In the genomic region with DNA sequence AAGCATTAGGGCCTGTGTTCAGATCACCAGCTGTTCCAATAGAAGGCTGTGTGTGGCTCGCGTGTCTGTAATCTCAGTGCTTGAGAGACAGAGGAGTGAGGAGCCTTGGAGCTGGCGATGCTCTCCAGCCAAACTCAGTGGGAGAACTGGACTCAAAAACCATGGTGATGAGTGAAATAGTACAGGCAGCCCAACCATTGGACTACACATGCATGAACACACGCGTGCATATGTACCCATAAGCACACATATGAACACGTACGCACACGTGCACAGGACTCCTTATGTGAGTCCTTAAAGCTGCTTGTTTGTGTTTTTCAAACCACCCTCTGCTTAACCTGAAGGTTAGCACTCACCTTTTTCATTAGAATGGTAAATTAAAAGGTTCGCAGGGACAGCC, we compare ENCODE assay signal across 23 mouse cellular contexts.
A peak's percentile ranks its signal among the peaks of the same experiment; 100 is the strongest.
DNase-seq lines count a peak whose midpoint lies in the region; ATAC-seq and TF ChIP-seq lines count a peak whose summit lies in the region.
"Had no signal": no experiment of that assay in that cellular context is flagged by ENCODE, and none has a peak within 500 bp of the region (broad histone marks: within the 10 kb centered on the region; RNA-seq: fewer than 3 reads in every experiment).

No protein-coding gene starts in this region.

- no peaks in the 10 kb centered on the region for H3K27me3 ChIP-seq in forebrain, embryonic 11.5 days (ENCODE audit: control insufficient read depth, insufficient read depth, low read length)
- H3K27me3 ChIP-seq in forebrain, embryonic 14.5 days (replicated peaks; ENCODE audit: control insufficient read depth, insufficient read depth, low read length): no peaks in the 10 kb centered on the region
- H3K27me3 ChIP-seq in hindbrain, postnatal 0 days (ENCODE audit: insufficient read depth, low read length): no peaks in the 10 kb centered on the region
- H3K27me3 ChIP-seq in hindbrain, embryonic 13.5 days: no peaks in the 10 kb centered on the region
- no peaks in the 10 kb centered on the region for H3K27me3 ChIP-seq in midbrain, embryonic 15.5 days (replicated peaks)
- H3K27me3 ChIP-seq: heart, embryonic 15.5 days; limb, embryonic 13.5 days; lung, embryonic 15.5 days; megakaryocyte, embryonic 14.5 days; neural tube, embryonic 15.5 days had no signal

- no peak overlapping the region for H3K9ac ChIP-seq in forebrain, embryonic 11.5 days (ENCODE audit: low read length)
- no peak overlapping the region for H3K9ac ChIP-seq in forebrain, embryonic 14.5 days (ENCODE audit: low read length)
- H3K9ac ChIP-seq in hindbrain, postnatal 0 days (replicated peaks; ENCODE audit: low read length): no peak overlapping the region
- H3K9ac ChIP-seq in hindbrain, embryonic 13.5 days: no peak overlapping the region
- H3K9ac ChIP-seq in midbrain, embryonic 15.5 days: peak overlapping the region; percentile 12; the same call in 1 of the 2 replicates
- H3K9ac ChIP-seq: heart, embryonic 15.5 days; limb, embryonic 13.5 days; lung, embryonic 15.5 days; neural tube, embryonic 15.5 days had no signal

- no peak overlapping the region for H3K4me3 ChIP-seq in forebrain, embryonic 11.5 days (ENCODE audit: low read depth, low read length)
- no peak overlapping the region for H3K4me3 ChIP-seq in forebrain, embryonic 14.5 days (ENCODE audit: low read depth, low read length)
- no peak overlapping the region for H3K4me3 ChIP-seq in hindbrain, postnatal 0 days (ENCODE audit: low read length)
- H3K4me3 ChIP-seq in hindbrain, embryonic 13.5 days: no peak overlapping the region
- H3K4me3 ChIP-seq in midbrain, embryonic 15.5 days: no peak overlapping the region
- H3K4me3 ChIP-seq: heart, embryonic 15.5 days; limb, embryonic 13.5 days; lung, embryonic 15.5 days; megakaryocyte, embryonic 14.5 days; neural tube, embryonic 15.5 days had no signal

- no peaks in the 10 kb centered on the region for H3K9me3 ChIP-seq in forebrain, embryonic 11.5 days (ENCODE audit: control insufficient read depth, low read length)
- H3K9me3 ChIP-seq in forebrain, embryonic 14.5 days (replicated peaks; ENCODE audit: control insufficient read depth, low read length): no peaks in the 10 kb centered on the region
- H3K9me3 ChIP-seq in hindbrain, postnatal 0 days (ENCODE audit: low read length): no peaks in the 10 kb centered on the region
- no peaks in the 10 kb centered on the region for H3K9me3 ChIP-seq in hindbrain, embryonic 13.5 days
- no peaks in the 10 kb centered on the region for H3K9me3 ChIP-seq in midbrain, embryonic 15.5 days
- H3K9me3 ChIP-seq: G1E; heart, embryonic 15.5 days; limb, embryonic 13.5 days; lung, embryonic 15.5 days; megakaryocyte, embryonic 14.5 days; neural tube, embryonic 15.5 days had no signal

- peak; percentile 37; the same call in 1 of the 2 replicates for ATAC-seq in forebrain, embryonic 11.5 days (replicated peaks; ENCODE audit: low FRiP score)
- no peak for ATAC-seq in forebrain, embryonic 14.5 days
- no peak for ATAC-seq in hindbrain, postnatal 0 days
- ATAC-seq in hindbrain, embryonic 13.5 days (ENCODE audit: low FRiP score): no peak
- ATAC-seq in midbrain, embryonic 15.5 days (replicated peaks): peak; percentile 76
- ATAC-seq: inflammation-experienced regulatory T-cells, adult 6 months had no signal

- no peak overlapping the region for H3K4me2 ChIP-seq in forebrain, embryonic 11.5 days (ENCODE audit: low read depth, low read length, severe bottlenecking)
- H3K4me2 ChIP-seq in forebrain, embryonic 14.5 days (ENCODE audit: low read length): no peak overlapping the region
- H3K4me2 ChIP-seq in hindbrain, postnatal 0 days (ENCODE audit: low read depth, low read length): no peak overlapping the region
- no peak overlapping the region for H3K4me2 ChIP-seq in hindbrain, embryonic 13.5 days
- H3K4me2 ChIP-seq in midbrain, embryonic 15.5 days: peak overlapping the region; percentile 39
- H3K4me2 ChIP-seq: heart, embryonic 15.5 days; limb, embryonic 13.5 days; liver, embryonic 11.5 days; lung, embryonic 15.5 days; neural tube, embryonic 15.5 days had no signal

- 66% methylated on average over 9 of the region's 9 CpGs for WGBS in forebrain, embryonic 11.5 days
- WGBS in forebrain, embryonic 14.5 days: 69% methylated on average over 9 of the region's 9 CpGs
- 70% methylated on average over 9 of the region's 9 CpGs for WGBS in hindbrain, postnatal 0 days
- 75% methylated on average over 9 of the region's 9 CpGs for WGBS in hindbrain, embryonic 13.5 days
- 55% methylated on average over 9 of the region's 9 CpGs for WGBS in midbrain, embryonic 15.5 days

- no peaks in the 10 kb centered on the region for H3K36me3 ChIP-seq in forebrain, embryonic 11.5 days (ENCODE audit: control insufficient read depth, insufficient read depth, low read length)
- H3K36me3 ChIP-seq in forebrain, embryonic 14.5 days (ENCODE audit: control insufficient read depth, insufficient read depth, low read length): no peaks in the 10 kb centered on the region
- H3K36me3 ChIP-seq in hindbrain, postnatal 0 days (ENCODE audit: insufficient read depth, low read length): no peaks in the 10 kb centered on the region
- no peaks in the 10 kb centered on the region for H3K36me3 ChIP-seq in hindbrain, embryonic 13.5 days
- H3K36me3 ChIP-seq in midbrain, embryonic 15.5 days (replicated peaks): no peaks in the 10 kb centered on the region
- H3K36me3 ChIP-seq: G1E; heart, embryonic 15.5 days; limb, embryonic 13.5 days; lung, embryonic 15.5 days; neural tube, embryonic 15.5 days had no signal

- peaks cover 2% of the 10 kb centered on the region; the same call in 1 of the 2 replicates for H3K4me1 ChIP-seq in forebrain, embryonic 11.5 days (replicated peaks; ENCODE audit: control insufficient read depth, insufficient read depth, low read length)
- peaks cover 4% of the 10 kb centered on the region; the same call in 1 of the 2 replicates for H3K4me1 ChIP-seq in forebrain, embryonic 14.5 days (ENCODE audit: control insufficient read depth, insufficient read depth, low read length)
- no peaks in the 10 kb centered on the region for H3K4me1 ChIP-seq in hindbrain, postnatal 0 days (ENCODE audit: insufficient read depth, low read length)
- no peaks in the 10 kb centered on the region for H3K4me1 ChIP-seq in hindbrain, embryonic 13.5 days (replicated peaks)
- H3K4me1 ChIP-seq in midbrain, embryonic 15.5 days: peaks cover 9% of the 10 kb centered on the region
- H3K4me1 ChIP-seq: heart, embryonic 15.5 days; limb, embryonic 13.5 days; lung, embryonic 15.5 days; megakaryocyte, embryonic 14.5 days; neural tube, embryonic 15.5 days had no signal

- TF ChIP-seq CTCF in hindbrain, postnatal 0 days (IDR thresholded peaks at IDR 0.05; ENCODE audit: low read depth): no peak

- no peak for DNase-seq in forebrain, embryonic 11.5 days (ENCODE audit: low spot score)
- no peak for DNase-seq in forebrain, embryonic 14.5 days (ENCODE audit: low spot score)
- DNase-seq in hindbrain, postnatal 0 days (ENCODE audit: low spot score): no peak
- no peak for DNase-seq in kidney, postnatal 25 days
- no peak for DNase-seq in cerebellum, postnatal 25 days
- DNase-seq: adrenal gland, adult 8-10 months; cerebellum, adult 2 months; cerebellum, postnatal 14 days; kidney, adult 11 months; kidney, postnatal 14 days; lung, postnatal 36 days; spleen, adult 18-20 months; thymus, postnatal 14 days had no signal

- no peak overlapping the region for H3K27ac ChIP-seq in forebrain, embryonic 11.5 days (ENCODE audit: low read depth, low read length)
- no peak overlapping the region for H3K27ac ChIP-seq in forebrain, embryonic 14.5 days (ENCODE audit: low read depth, low read length)
- 0 out of 2 replicates have a peak overlapping the region, but pooled peaks have one; percentile 26 for H3K27ac ChIP-seq in hindbrain, postnatal 0 days
- no peak overlapping the region for H3K27ac ChIP-seq in hindbrain, embryonic 13.5 days
- H3K27ac ChIP-seq in midbrain, embryonic 15.5 days: peak overlapping the region; percentile 70
- H3K27ac ChIP-seq: heart, embryonic 15.5 days; limb, embryonic 13.5 days; lung, embryonic 15.5 days; neural tube, embryonic 15.5 days had no signal

Comparison
In these comparisons a context has a peak if more than half of its experiments do, and no peak if none do; other contexts are left out.
1. ATAC-seq: peak in forebrain, embryonic 11.5 days (single experiment) and midbrain, embryonic 15.5 days (single experiment); none in forebrain, embryonic 14.5 days (single experiment), hindbrain, postnatal 0 days (single experiment) and hindbrain, embryonic 13.5 days (single experiment).
2. H3K27ac ChIP-seq: peak in hindbrain, postnatal 0 days (single experiment) and midbrain, embryonic 15.5 days (single experiment); none in forebrain, embryonic 11.5 days (single experiment), forebrain, embryonic 14.5 days (single experiment) and hindbrain, embryonic 13.5 days (single experiment).